Mouse (Mus musculus): Measurements from ENCODE around the gene Olfr524. TPM values are rescaled to one million over a fixed set of nuclear protein-coding genes. Genes with fewer than 3 reads are reported as not detected.

Olfr524 gene
- polyA plus RNA-seq, 2 experiments: not detected

- H3K9ac ChIP-seq (replicated peaks): no peak overlapping the region
- 50% methylated on average over 2 of the region's 2 CpGs for WGBS (ENCODE audit: insufficient replicate concordance)
- H3K36me3 ChIP-seq (replicated peaks; ENCODE audit: control insufficient read depth, insufficient read depth, low read depth): no peaks in the 10 kb centered on the region
- no peak overlapping the region for H3K27ac ChIP-seq
- H3K27me3 ChIP-seq (ENCODE audit: control insufficient read depth, insufficient read depth, low read length): no peaks in the 10 kb centered on the region
- no peak for TF ChIP-seq EP300 (IDR thresholded peaks at IDR 0.05; ENCODE audit: low read depth)
- H3K9me3 ChIP-seq (ENCODE audit: control insufficient read depth, low read length): no peaks in the 10 kb centered on the region
- H3K4me1 ChIP-seq (replicated peaks; ENCODE audit: control insufficient read depth in 2 of 2, insufficient read depth in 2 of 2, low read length in 1 of 2): no peaks in the 10 kb centered on the region
- H3K4me2 ChIP-seq (ENCODE audit: low read depth): no peak overlapping the region
- DNase-seq (ENCODE audit: low read depth in 3 of 3, low spot score in 3 of 3) (no peak), ATAC-seq (ENCODE audit: insufficient read depth) (no peak)
- no peak overlapping the region for H3K4me3 ChIP-seq (ENCODE audit: insufficient read depth in 1 of 2, low read depth in 2 of 2, low read length in 2 of 2)
These were observed 25.1 kb downstream of the Olfr524 start for GRCm38 (mm10) chr7:140180692-140181091.

- H3K4me2 ChIP-seq (ENCODE audit: low read depth): no peak overlapping the region
- no peaks in the 10 kb centered on the region for H3K36me3 ChIP-seq (replicated peaks; ENCODE audit: control insufficient read depth, insufficient read depth, low read depth)
- no peak overlapping the region for H3K9ac ChIP-seq (replicated peaks)
- no peak overlapping the region for H3K27ac ChIP-seq
- H3K4me1 ChIP-seq (replicated peaks; ENCODE audit: control insufficient read depth in 2 of 2, insufficient read depth in 2 of 2, low read length in 1 of 2): no peaks in the 10 kb centered on the region
- 77% methylated on average over 2 of the region's 2 CpGs for WGBS (ENCODE audit: insufficient replicate concordance)
- TF ChIP-seq CTCF (IDR thresholded peaks at IDR 0.05; ENCODE audit: low read depth): no peak
- no peak for TF ChIP-seq EP300 (IDR thresholded peaks at IDR 0.05; ENCODE audit: low read depth)
- ATAC-seq (ENCODE audit: insufficient read depth) (no peak), DNase-seq (ENCODE audit: low read depth in 3 of 3, low spot score in 3 of 3) (no peak)
- H3K27me3 ChIP-seq (ENCODE audit: control insufficient read depth, insufficient read depth, low read length): no peaks in the 10 kb centered on the region
- no peak overlapping the region for H3K4me3 ChIP-seq (ENCODE audit: insufficient read depth in 1 of 2, low read depth in 2 of 2, low read length in 2 of 2)
- no peaks in the 10 kb centered on the region for H3K9me3 ChIP-seq (ENCODE audit: control insufficient read depth, low read length)
These were observed 26.6 kb downstream of the Olfr524 start for GRCm38 (mm10) chr7:140179176-140179575.

- ATAC-seq (ENCODE audit: insufficient read depth) (no peak), DNase-seq (ENCODE audit: low read depth in 3 of 3, low spot score in 3 of 3) (no peak)
- TF ChIP-seq CTCF (IDR thresholded peaks at IDR 0.05; ENCODE audit: low read depth): no peak
- TF ChIP-seq EP300 (IDR thresholded peaks at IDR 0.05; ENCODE audit: low read depth): no peak
- H3K4me2 ChIP-seq (ENCODE audit: low read depth): no peak within 1 kb of the TSS
- no peak within 1 kb of the TSS for H3K27ac ChIP-seq
- H3K4me3 ChIP-seq (ENCODE audit: insufficient read depth in 1 of 2, low read depth in 2 of 2, low read length in 2 of 2): no peak within 1 kb of the TSS
- 8% methylated on average over 1 of the region's 1 CpGs for WGBS (ENCODE audit: insufficient replicate concordance)
- H3K27me3 ChIP-seq (ENCODE audit: control insufficient read depth, insufficient read depth, low read length): no peaks in the 10 kb centered on the region
- no peaks in the 10 kb centered on the region for H3K36me3 ChIP-seq (replicated peaks; ENCODE audit: control insufficient read depth, insufficient read depth, low read depth)
- no peaks in the 10 kb centered on the region for H3K4me1 ChIP-seq (replicated peaks; ENCODE audit: control insufficient read depth in 2 of 2, insufficient read depth in 2 of 2, low read length in 1 of 2)
- H3K9me3 ChIP-seq (ENCODE audit: control insufficient read depth, low read length): no peaks in the 10 kb centered on the region
- no peak within 1 kb of the TSS for H3K9ac ChIP-seq (replicated peaks)
These were observed 32.8 kb downstream of the Olfr524 start, which contains the start of gene Olfr523 for GRCm38 (mm10) chr7:140172936-140173335. Gene Olfr523 (plus strand): TSS chr7:140173217.

- Histone ChIP-seq H3K4me1 (replicated peaks; ENCODE audit: control insufficient read depth in 2 of 2, insufficient read depth in 2 of 2, low read length in 1 of 2) (no peaks in the 10 kb centered on the region), H3K9me3 (ENCODE audit: control insufficient read depth, low read length) (no peaks in the 10 kb centered on the region), H3K4me3 (ENCODE audit: insufficient read depth in 1 of 2, low read depth in 2 of 2, low read length in 2 of 2) (no peak overlapping the region), H3K27ac (no peak overlapping the region), H3K36me3 (replicated peaks; ENCODE audit: control insufficient read depth, insufficient read depth, low read depth) (no peaks in the 10 kb centered on the region), H3K27me3 (ENCODE audit: control insufficient read depth, insufficient read depth, low read length) (no peaks in the 10 kb centered on the region), H3K4me2 (ENCODE audit: low read depth) (no peak overlapping the region), H3K9ac (replicated peaks) (no peak overlapping the region)
- TF ChIP-seq CTCF (IDR thresholded peaks at IDR 0.05; ENCODE audit: low read depth): no peak
- TF ChIP-seq EP300 (IDR thresholded peaks at IDR 0.05; ENCODE audit: low read depth): no peak
- WGBS (ENCODE audit: insufficient replicate concordance): 68% methylated on average over 3 of the region's 3 CpGs
- DNase-seq (ENCODE audit: low read depth in 3 of 3, low spot score in 3 of 3) (no peak), ATAC-seq (ENCODE audit: insufficient read depth) (no peak)
These were observed 34.9 kb downstream of the Olfr524 start for GRCm38 (mm10) chr7:140170863-140171262.

- H3K27me3 ChIP-seq (ENCODE audit: control insufficient read depth, insufficient read depth, low read length): no peaks in the 10 kb centered on the region
- H3K36me3 ChIP-seq (replicated peaks; ENCODE audit: control insufficient read depth, insufficient read depth, low read depth): no peaks in the 10 kb centered on the region
- H3K27ac ChIP-seq: no peak overlapping the region
- no peak overlapping the region for H3K4me3 ChIP-seq (ENCODE audit: insufficient read depth in 1 of 2, low read depth in 2 of 2, low read length in 2 of 2)
- H3K9ac ChIP-seq (replicated peaks): no peak overlapping the region
- TF ChIP-seq EP300 (IDR thresholded peaks at IDR 0.05; ENCODE audit: low read depth): no peak
- no peak for TF ChIP-seq CTCF (IDR thresholded peaks at IDR 0.05; ENCODE audit: low read depth)
- ATAC-seq (ENCODE audit: insufficient read depth) (no peak), DNase-seq (ENCODE audit: low read depth in 3 of 3, low spot score in 3 of 3) (no peak)
- no peaks in the 10 kb centered on the region for H3K4me1 ChIP-seq (replicated peaks; ENCODE audit: control insufficient read depth in 2 of 2, insufficient read depth in 2 of 2, low read length in 1 of 2)
- no peaks in the 10 kb centered on the region for H3K9me3 ChIP-seq (ENCODE audit: control insufficient read depth, low read length)
- 57% methylated on average over 4 of the region's 4 CpGs for WGBS (ENCODE audit: insufficient replicate concordance)
- H3K4me2 ChIP-seq (ENCODE audit: low read depth): no peak overlapping the region
These were observed 36.4 kb downstream of the Olfr524 start for GRCm38 (mm10) chr7:140169386-140169785.
